Mouse (Mus musculus): Measurements from ENCODE around the gene Wap. TPM values are rescaled to one million over a fixed set of nuclear protein-coding genes. Genes with fewer than 3 reads are reported as not detected.
A peak's percentile ranks its signal among the peaks of the same experiment; 100 is the strongest.

Wap gene
- polyA plus RNA-seq, 1 experiment = not detected

- Histone ChIP-seq H3ac (ENCODE audit: control insufficient read depth, insufficient read length) (peak overlapping the region; percentile 54), H3K36me3 (ENCODE audit: control insufficient read depth, insufficient read depth) (peaks cover 20% of the 10 kb centered on the region), H3K79me2 (ENCODE audit: control insufficient read depth, insufficient read depth) (peaks cover 50% of the 10 kb centered on the region), H3K27me3 (ENCODE audit: control insufficient read depth, insufficient read depth, insufficient read length) (no peaks in the 10 kb centered on the region), H3K4me2 (ENCODE audit: low read depth) (peak overlapping the region; percentile 74), H3K4me3 (peak overlapping the region; percentile 98)
- TF ChIP-seq E2F4 (IDR thresholded peaks at IDR 0.05; ENCODE audit: insufficient read depth) (no peak), MYOG (IDR thresholded peaks at IDR 0.05; ENCODE audit: control insufficient read depth in 1 of 3, insufficient read depth in 1 of 3, insufficient read length in 2 of 3, low read depth in 2 of 3) (no peak), CEBPB (IDR thresholded peaks at IDR 0.05; ENCODE audit: insufficient read depth, poor library complexity, severe bottlenecking) (no peak), USF1 (IDR thresholded peaks at IDR 0.05; ENCODE audit: low read depth) (no peak), TCF12 (IDR thresholded peaks at IDR 0.05; ENCODE audit: insufficient read depth, poor library complexity, severe bottlenecking) (no peak), TCF3 (IDR thresholded peaks at IDR 0.05; ENCODE audit: insufficient read length, low read depth) (no peak), MAX (IDR thresholded peaks at IDR 0.05; ENCODE audit: low read depth) (no peak), REST (IDR thresholded peaks at IDR 0.05; ENCODE audit: insufficient read depth, insufficient read length) (no peak), MYOD1 (IDR thresholded peaks at IDR 0.05; ENCODE audit: control insufficient read depth in 1 of 3, insufficient read length in 2 of 3, low read depth in 2 of 3) (no peak), SRF (IDR thresholded peaks at IDR 0.05; ENCODE audit: control insufficient read depth, insufficient read length, low read depth) (no peak), POLR2A (IDR thresholded peaks at IDR 0.05; ENCODE audit: insufficient read length, low read depth) (no peak), POLR2AphosphoS2 (IDR thresholded peaks at IDR 0.05; ENCODE audit: insufficient read length, low read depth) (no peak)
Measured at GRCm38 (mm10) chr11:6626388-6626772, 12.1 kb downstream of the Wap start.

DNA sequence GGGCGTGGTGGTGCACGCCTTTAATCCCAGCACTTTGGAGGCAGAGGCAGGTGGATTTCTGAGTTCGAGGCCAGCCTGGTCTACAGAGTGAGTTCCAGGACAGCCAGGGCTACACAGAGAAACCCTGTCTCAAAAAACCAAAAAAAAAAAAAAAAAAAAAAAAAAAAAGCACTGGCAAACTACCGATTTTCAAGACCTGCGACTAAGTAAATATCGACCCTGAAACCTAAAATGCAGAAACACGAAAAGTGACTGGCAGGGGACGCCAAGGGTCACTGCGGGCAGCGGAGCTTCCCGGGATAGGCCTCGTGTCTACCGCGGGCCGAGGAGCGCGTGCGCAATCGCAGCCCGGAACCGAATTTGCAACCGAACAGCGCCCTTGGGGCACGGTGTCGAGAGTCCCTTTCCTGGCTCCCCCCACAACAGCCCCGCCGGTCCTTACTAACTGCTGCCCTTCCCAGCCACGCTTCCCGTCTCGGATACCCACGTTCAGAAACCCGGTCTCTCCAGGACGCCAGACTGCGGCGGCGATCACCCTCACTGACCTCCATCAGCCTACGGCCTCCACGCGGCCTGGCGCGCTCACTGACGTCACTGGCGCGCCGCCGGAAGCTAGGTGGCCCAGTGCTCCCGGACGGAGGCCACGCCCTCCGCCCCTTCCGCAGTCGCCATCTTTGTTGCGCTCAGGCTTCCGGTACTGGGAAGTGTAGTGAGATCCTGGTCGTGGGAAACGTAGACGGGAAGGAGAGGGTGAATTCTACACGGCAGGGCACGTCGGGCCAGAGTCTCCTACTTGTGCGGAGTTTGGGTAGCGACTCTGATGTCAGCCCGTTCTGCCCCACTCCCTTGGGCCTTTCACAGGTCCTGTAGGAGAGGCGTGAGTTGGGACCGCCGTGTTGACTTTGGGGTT lies 12.7 kb downstream of the Wap start, which contains the start of gene Tbrg4:
TSS of gene Tbrg4 (minus strand) at position 590 of the 910 bp plus-strand sequence.
- H3K79me2 ChIP-seq (ENCODE audit: control insufficient read depth, insufficient read depth) = peaks cover 51% of the 10 kb centered on the region
- peak; percentile 83 for TF ChIP-seq MAX (IDR thresholded peaks at IDR 0.05; ENCODE audit: low read depth)
- peak; percentile 82 for TF ChIP-seq POLR2A (IDR thresholded peaks at IDR 0.05; ENCODE audit: insufficient read length, low read depth)
- TF ChIP-seq MYOG (IDR thresholded peaks at IDR 0.05; ENCODE audit: control insufficient read depth in 1 of 3, insufficient read depth in 1 of 3, insufficient read length in 2 of 3, low read depth in 2 of 3) = peak in 1 of 3 experiments; percentile 11
- TF ChIP-seq SRF (IDR thresholded peaks at IDR 0.05; ENCODE audit: control insufficient read depth, insufficient read length, low read depth) = peak; percentile 67
- no peak for TF ChIP-seq USF1 (IDR thresholded peaks at IDR 0.05; ENCODE audit: low read depth)
- TF ChIP-seq CEBPB (IDR thresholded peaks at IDR 0.05; ENCODE audit: insufficient read depth, poor library complexity, severe bottlenecking) = no peak
- TF ChIP-seq REST (IDR thresholded peaks at IDR 0.05; ENCODE audit: insufficient read depth, insufficient read length) = no peak
- no peak for TF ChIP-seq TCF12 (IDR thresholded peaks at IDR 0.05; ENCODE audit: insufficient read depth, poor library complexity, severe bottlenecking)
- no peak for TF ChIP-seq E2F4 (IDR thresholded peaks at IDR 0.05; ENCODE audit: insufficient read depth)
- TF ChIP-seq TCF3 (IDR thresholded peaks at IDR 0.05; ENCODE audit: insufficient read length, low read depth) = no peak
- no peak for TF ChIP-seq MYOD1 (IDR thresholded peaks at IDR 0.05; ENCODE audit: control insufficient read depth in 1 of 3, insufficient read length in 2 of 3, low read depth in 2 of 3)
- TF ChIP-seq POLR2AphosphoS2 (IDR thresholded peaks at IDR 0.05; ENCODE audit: insufficient read length, low read depth) = peak; percentile 88
- H3K27me3 ChIP-seq (ENCODE audit: control insufficient read depth, insufficient read depth, insufficient read length) = no peaks in the 10 kb centered on the region
- peak within 1 kb of the TSS; percentile 54 for H3ac ChIP-seq (ENCODE audit: control insufficient read depth, insufficient read length)
- H3K36me3 ChIP-seq (ENCODE audit: control insufficient read depth, insufficient read depth) = peaks cover 23% of the 10 kb centered on the region
- peak within 1 kb of the TSS; percentile 98 for H3K4me3 ChIP-seq
- H3K4me2 ChIP-seq (ENCODE audit: low read depth) = peak within 1 kb of the TSS; percentile 98

GRCm38 (mm10) chr11:6624619-6625382 lies 13.6 kb downstream of the Wap start:
- H3ac ChIP-seq (ENCODE audit: control insufficient read depth, insufficient read length) = peak overlapping the region; percentile 54
- H3K27me3 ChIP-seq (ENCODE audit: control insufficient read depth, insufficient read depth, insufficient read length) = no peaks in the 10 kb centered on the region
- peak overlapping the region; percentile 98 for H3K4me3 ChIP-seq
- peaks cover 30% of the 10 kb centered on the region for H3K36me3 ChIP-seq (ENCODE audit: control insufficient read depth, insufficient read depth)
- H3K79me2 ChIP-seq (ENCODE audit: control insufficient read depth, insufficient read depth) = peaks cover 51% of the 10 kb centered on the region
- peak overlapping the region; percentile 98 for H3K4me2 ChIP-seq (ENCODE audit: low read depth)
- TF ChIP-seq MAX (IDR thresholded peaks at IDR 0.05; ENCODE audit: low read depth) = no peak
- no peak for TF ChIP-seq TCF12 (IDR thresholded peaks at IDR 0.05; ENCODE audit: insufficient read depth, poor library complexity, severe bottlenecking)
- TF ChIP-seq POLR2A (IDR thresholded peaks at IDR 0.05; ENCODE audit: insufficient read length, low read depth) = no peak

- Histone ChIP-seq H3K36me3 (ENCODE audit: control insufficient read depth, insufficient read depth) (peaks cover 34% of the 10 kb centered on the region), H3K79me2 (ENCODE audit: control insufficient read depth, insufficient read depth) (peaks cover 51% of the 10 kb centered on the region), H3K4me3 (peak overlapping the region; percentile 98), H3K4me2 (ENCODE audit: low read depth) (peak overlapping the region; percentile 98), H3K27me3 (ENCODE audit: control insufficient read depth, insufficient read depth, insufficient read length) (no peaks in the 10 kb centered on the region), H3ac (ENCODE audit: control insufficient read depth, insufficient read length) (no peak overlapping the region)
- no peak for TF ChIP-seq POLR2A (IDR thresholded peaks at IDR 0.05; ENCODE audit: insufficient read length, low read depth)
- no peak for TF ChIP-seq SRF (IDR thresholded peaks at IDR 0.05; ENCODE audit: control insufficient read depth, insufficient read length, low read depth)
- no peak for TF ChIP-seq MAX (IDR thresholded peaks at IDR 0.05; ENCODE audit: low read depth)
- TF ChIP-seq CEBPB (IDR thresholded peaks at IDR 0.05; ENCODE audit: insufficient read depth, poor library complexity, severe bottlenecking) = no peak
- no peak for TF ChIP-seq POLR2AphosphoS2 (IDR thresholded peaks at IDR 0.05; ENCODE audit: insufficient read length, low read depth)
- no peak for TF ChIP-seq MYOD1 (IDR thresholded peaks at IDR 0.05; ENCODE audit: control insufficient read depth in 1 of 3, insufficient read length in 2 of 3, low read depth in 2 of 3)
- TF ChIP-seq USF1 (IDR thresholded peaks at IDR 0.05; ENCODE audit: low read depth) = no peak
- no peak for TF ChIP-seq MYOG (IDR thresholded peaks at IDR 0.05; ENCODE audit: control insufficient read depth in 1 of 3, insufficient read depth in 1 of 3, insufficient read length in 2 of 3, low read depth in 2 of 3)
- TF ChIP-seq TCF12 (IDR thresholded peaks at IDR 0.05; ENCODE audit: insufficient read depth, poor library complexity, severe bottlenecking) = no peak
- no peak for TF ChIP-seq REST (IDR thresholded peaks at IDR 0.05; ENCODE audit: insufficient read depth, insufficient read length)
- TF ChIP-seq TCF3 (IDR thresholded peaks at IDR 0.05; ENCODE audit: insufficient read length, low read depth) = no peak
- TF ChIP-seq E2F4 (IDR thresholded peaks at IDR 0.05; ENCODE audit: insufficient read depth) = no peak
Measured at GRCm38 (mm10) chr11:6623704-6624103, 14.7 kb downstream of the Wap start.
